Mouse (Mus musculus) neural tube, embryonic 13.5 days (tissue): Measurements from ENCODE around the gene Abtb2. TPM values are rescaled to one million over a fixed set of nuclear protein-coding genes. Genes with fewer than 3 reads are reported as not detected.

Experiments used
- ATAC-seq: fragments of 200-750 bp; cut with Nextera tagmentation; 2 replicates; pipeline ENCODE4 v1.8.0; 2017; ENCODE audit warnings: low read depth, mild to moderate bottlenecking, moderate TSS enrichment, moderate library complexity
- H3K27ac ChIP-seq: fragments of 300-500 bp; sonication (generic); replicated peaks from 2 replicates; pipeline ENCODE4 v1.5.1; 2015; ENCODE audit warnings: moderate library complexity, mild to moderate bottlenecking, inconsistent platforms
- H3K27me3 ChIP-seq: fragments of 300-500 bp; sonication (generic); 2 replicates; pipeline ENCODE4 v1.6.1; 2015; ENCODE audit warnings: mild to moderate bottlenecking, inconsistent platforms
- H3K36me3 ChIP-seq: fragments of 300-500 bp; sonication (generic); 2 replicates; pipeline ENCODE4 v1.6.1; 2015; ENCODE audit warnings: mild to moderate bottlenecking, inconsistent platforms
- H3K4me1 ChIP-seq: fragments of 300-500 bp; sonication (generic); replicated peaks from 2 replicates; pipeline ENCODE4 v1.6.1; 2015; ENCODE audit warnings: inconsistent platforms
- H3K4me2 ChIP-seq: fragments of 300-500 bp; sonication (generic); 2 replicates; pipeline ENCODE4 v1.6.1; 2015; ENCODE audit warnings: inconsistent platforms, mild to moderate bottlenecking, moderate library complexity
- H3K4me3 ChIP-seq: fragments of 300-500 bp; sonication (generic); 2 replicates; pipeline ENCODE4 v1.5.1; 2015; ENCODE audit warnings: mild to moderate bottlenecking, inconsistent platforms
- H3K9ac ChIP-seq: fragments of 300-500 bp; sonication (generic); 2 replicates; pipeline ENCODE4 v1.6.1; 2015; ENCODE audit warnings: moderate library complexity, mild to moderate bottlenecking, inconsistent platforms
- H3K9me3 ChIP-seq: fragments of 300-500 bp; sonication (generic); 2 replicates; pipeline ENCODE4 v1.6.1; 2016; ENCODE audit warnings: inconsistent platforms
- WGBS: fragments of 180-500 bp; shearing (Covaris S2); methylation state at CpG from one replicate; pipeline ENCODE4 v1.1.7; 2015; 5-methylcytosine and 5-hydroxymethylcytosine counted together
- polyA plus RNA-seq: library from polyadenylated mRNA; unstranded; fragments of >200 nt; fragmentation: Nextera tagmentation; extraction: Ambion mirVana; gene quantifications from 2 replicates; pipeline ENCODE4 v1.2.1, GENCODE M21; 2015

Gene Abtb2
- polyA plus RNA-seq, 1 experiment from 2014 or later = 13.2 TPM

DNA sequence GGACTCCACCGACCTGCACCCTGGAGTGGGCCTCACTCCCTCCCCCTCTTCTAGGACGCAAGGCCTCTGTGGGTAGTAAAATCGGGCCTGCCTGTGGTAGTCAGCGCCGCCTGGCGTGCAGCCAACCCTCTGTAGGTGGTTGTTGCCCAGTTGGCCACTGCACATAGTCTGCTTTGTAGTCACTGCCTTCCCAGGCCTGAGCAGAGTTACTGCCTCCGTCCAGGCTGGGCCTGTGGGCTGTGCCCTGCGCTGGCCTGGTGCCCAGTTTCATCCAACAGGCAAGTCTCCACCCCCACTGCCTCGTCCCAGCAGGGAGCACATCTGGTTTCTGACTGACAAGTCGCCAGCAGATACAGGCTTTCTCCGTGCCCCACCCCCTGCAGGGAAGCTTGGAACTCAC is 140.1 kb downstream of the Abtb2 start:
- 33% methylated on average over 11 of the region's 11 CpGs for WGBS
- Histone ChIP-seq H3K36me3 (peaks cover 35% of the 10 kb centered on the region), H3K9ac (no peak overlapping the region), H3K9me3 (no peaks in the 10 kb centered on the region), H3K27me3 (no peaks in the 10 kb centered on the region), H3K4me2 (no peak overlapping the region), H3K4me1 (peaks cover 26% of the 10 kb centered on the region), H3K27ac (no peak overlapping the region), H3K4me3 (no peak overlapping the region)
- ATAC-seq = peak; percentile 77

DNA sequence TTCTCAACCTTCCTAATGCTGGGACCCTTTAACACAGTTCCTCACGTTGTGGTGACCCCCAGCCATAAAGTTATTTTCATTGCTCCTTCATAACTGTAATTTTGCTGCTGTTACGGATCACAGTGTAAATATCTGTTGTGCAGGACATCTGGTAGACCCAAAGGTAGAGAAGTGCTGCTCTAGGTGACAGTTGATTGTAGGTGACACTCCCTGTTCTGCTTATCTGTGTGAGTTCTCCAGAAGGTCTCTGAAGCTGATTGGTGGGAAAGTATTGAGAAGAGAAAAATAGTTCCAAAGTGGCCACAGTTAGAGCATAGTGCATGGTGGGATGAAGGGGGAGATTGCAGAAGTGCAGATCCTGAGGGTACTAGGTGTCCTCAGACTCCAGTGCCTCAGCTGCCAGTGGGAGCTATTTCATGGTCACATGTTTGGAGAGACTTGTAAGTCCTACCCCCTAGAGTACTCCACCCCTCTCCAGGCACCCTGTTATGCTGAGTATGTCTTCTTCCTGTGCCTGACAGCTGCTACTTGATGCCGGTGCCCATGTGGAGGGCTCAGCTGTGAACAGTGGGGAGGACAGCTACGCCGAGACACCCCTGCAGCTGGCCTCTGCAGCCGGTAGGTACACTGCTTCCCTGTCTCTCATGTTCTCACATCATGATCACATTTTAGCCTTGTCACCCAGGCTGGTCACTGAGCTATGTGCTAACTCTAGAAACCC is 141.1 kb downstream of the Abtb2 start:
- H3K9me3 ChIP-seq = no peaks in the 10 kb centered on the region
- peaks cover 39% of the 10 kb centered on the region for H3K36me3 ChIP-seq
- WGBS = 68% methylated on average over 6 of the region's 6 CpGs
- H3K4me3 ChIP-seq = no peak overlapping the region
- no peak for ATAC-seq
- no peak overlapping the region for H3K27ac ChIP-seq
- H3K9ac ChIP-seq = no peak overlapping the region
- no peak overlapping the region for H3K4me2 ChIP-seq
- peaks cover 26% of the 10 kb centered on the region for H3K4me1 ChIP-seq
- no peaks in the 10 kb centered on the region for H3K27me3 ChIP-seq

DNA sequence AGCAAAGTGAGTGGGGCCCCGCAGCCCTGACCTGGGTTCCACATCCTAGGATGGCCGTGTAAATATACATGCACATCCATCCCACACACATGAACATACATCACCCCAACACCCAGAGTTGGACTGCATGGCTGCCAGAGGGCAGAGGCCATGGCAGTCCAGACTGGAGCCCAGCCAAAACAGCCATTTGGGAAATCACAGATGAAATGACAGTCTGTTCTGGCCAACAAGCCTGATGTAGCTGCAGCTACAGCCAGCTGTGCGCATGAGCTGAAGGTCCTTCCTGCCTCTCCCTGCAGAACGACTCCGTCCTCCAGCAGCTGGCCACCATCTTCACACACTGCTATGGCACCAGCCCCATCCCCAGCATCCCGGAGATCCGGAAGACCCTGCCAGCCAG is 144.7 kb downstream of the Abtb2 start:
- Histone ChIP-seq H3K9me3 (no peaks in the 10 kb centered on the region), H3K9ac (no peak overlapping the region), H3K4me1 (peaks cover 11% of the 10 kb centered on the region), H3K4me3 (no peak overlapping the region), H3K36me3 (peaks cover 38% of the 10 kb centered on the region), H3K27me3 (no peaks in the 10 kb centered on the region), H3K27ac (no peak overlapping the region), H3K4me2 (no peak overlapping the region)
- WGBS = 84% methylated on average over 7 of the region's 7 CpGs
- no peak for ATAC-seq

DNA sequence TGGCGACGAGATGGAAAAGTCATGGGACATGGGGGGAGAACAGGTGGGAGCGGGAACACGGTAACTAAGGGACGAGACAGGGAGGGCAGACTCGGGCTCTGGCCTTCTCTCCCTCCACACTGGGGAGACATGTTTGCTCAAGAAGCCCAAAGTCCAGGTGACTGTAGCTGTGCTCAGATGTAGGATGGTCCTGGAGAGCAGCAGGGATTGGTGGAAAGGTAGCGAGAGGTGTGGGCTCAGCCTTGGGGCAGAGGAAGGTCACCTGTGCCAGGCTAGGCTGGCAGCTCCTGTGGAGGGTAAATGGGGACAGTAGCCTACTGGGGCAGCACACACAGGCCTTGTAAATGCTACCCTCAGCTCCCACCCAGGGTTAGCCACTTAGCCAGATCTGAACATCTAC is 147.7 kb downstream of the Abtb2 start:
- no peak overlapping the region for H3K9ac ChIP-seq
- WGBS = 94% methylated on average over 7 of the region's 7 CpGs
- no peak overlapping the region for H3K4me2 ChIP-seq
- H3K27ac ChIP-seq = no peak overlapping the region
- H3K9me3 ChIP-seq = no peaks in the 10 kb centered on the region
- peaks cover 51% of the 10 kb centered on the region for H3K36me3 ChIP-seq
- ATAC-seq = no peak
- H3K27me3 ChIP-seq = no peaks in the 10 kb centered on the region
- no peak overlapping the region for H3K4me3 ChIP-seq
- H3K4me1 ChIP-seq = no peaks in the 10 kb centered on the region

DNA sequence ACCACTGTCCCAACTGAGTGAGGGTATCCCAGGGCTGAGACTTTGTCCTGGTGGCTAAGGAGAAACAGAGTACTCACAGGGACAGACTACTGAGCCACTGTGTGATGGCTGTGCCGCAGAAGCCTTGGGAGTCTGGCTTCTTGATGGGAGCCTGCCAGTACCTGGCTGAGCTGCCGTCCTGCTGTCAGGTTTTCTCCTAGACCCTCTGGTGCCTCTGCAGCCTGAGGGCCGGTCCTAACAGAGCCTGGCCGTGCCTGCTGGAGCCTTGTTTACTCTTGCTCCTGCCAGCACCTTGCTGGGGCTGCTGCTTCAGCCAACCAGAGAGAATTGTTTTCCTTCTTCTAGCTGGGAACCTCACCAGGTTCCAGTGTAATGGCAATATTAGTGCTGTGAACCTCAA is 148.3 kb downstream of the Abtb2 start:
- Histone ChIP-seq H3K4me3 (no peak overlapping the region), H3K27ac (no peak overlapping the region), H3K9me3 (no peaks in the 10 kb centered on the region), H3K9ac (no peak overlapping the region), H3K4me2 (no peak overlapping the region), H3K27me3 (no peaks in the 10 kb centered on the region), H3K4me1 (no peaks in the 10 kb centered on the region), H3K36me3 (peaks cover 46% of the 10 kb centered on the region)
- ATAC-seq = no peak
- 69% methylated on average over 4 of the region's 4 CpGs for WGBS

DNA sequence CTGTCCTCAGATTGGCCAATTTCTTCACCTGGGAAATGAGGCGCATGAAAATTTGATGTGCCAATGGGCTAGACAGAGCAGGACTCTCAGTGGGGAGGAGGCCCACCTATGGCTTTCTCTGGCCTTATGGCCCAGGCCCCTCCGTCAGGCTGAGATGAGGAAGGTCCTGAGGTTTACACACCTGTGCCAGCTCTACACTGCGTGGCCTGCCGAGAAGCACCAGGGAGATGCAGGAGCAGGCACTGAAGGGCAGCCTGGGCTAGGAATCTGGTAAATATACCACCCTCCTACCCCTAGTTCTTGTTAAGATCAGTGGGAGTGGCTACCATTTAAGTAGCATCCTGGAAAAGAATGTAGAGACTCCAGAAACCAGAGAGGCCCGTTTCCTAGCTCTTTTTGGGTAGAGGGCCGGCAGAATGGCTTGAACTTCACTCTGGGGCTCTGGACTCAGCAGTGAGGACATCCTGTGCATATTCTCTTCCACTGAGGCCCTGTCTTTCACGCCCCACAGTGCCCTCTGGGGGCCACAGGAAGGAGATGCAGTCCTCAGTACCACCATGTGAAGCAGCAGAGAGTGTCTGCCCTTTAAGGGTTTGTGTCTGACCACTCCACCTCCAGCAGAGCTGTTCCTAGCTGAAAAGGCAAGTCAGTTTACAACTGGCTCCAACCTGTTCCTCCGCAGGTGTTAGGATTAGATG is 152.6 kb downstream of the Abtb2 start:
- H3K4me2 ChIP-seq = no peak overlapping the region
- peaks cover 62% of the 10 kb centered on the region for H3K36me3 ChIP-seq
- no peak overlapping the region for H3K9ac ChIP-seq
- no peaks in the 10 kb centered on the region for H3K27me3 ChIP-seq
- no peaks in the 10 kb centered on the region for H3K4me1 ChIP-seq
- H3K27ac ChIP-seq = no peak overlapping the region
- no peaks in the 10 kb centered on the region for H3K9me3 ChIP-seq
- peak; percentile 81 for ATAC-seq
- WGBS = 66% methylated on average over 8 of the region's 8 CpGs
- no peak overlapping the region for H3K4me3 ChIP-seq

DNA sequence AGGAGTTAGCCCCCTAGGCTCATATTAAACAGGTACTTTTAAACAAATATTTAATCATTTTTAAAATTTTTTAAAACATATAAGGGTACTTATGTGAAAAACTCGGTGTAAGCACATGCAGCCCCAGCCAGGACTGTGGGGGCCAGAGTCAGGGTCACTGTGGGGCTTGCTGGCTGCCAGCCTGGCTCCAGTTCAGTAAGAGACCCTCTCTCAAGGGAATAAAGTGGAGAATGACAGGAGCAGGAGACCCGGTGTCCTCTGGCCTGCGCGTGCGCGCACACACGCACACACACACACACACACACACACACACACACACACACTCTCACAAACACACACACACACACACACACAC is 153.2 kb downstream of the Abtb2 start:
- no peak overlapping the region for H3K9ac ChIP-seq
- no peaks in the 10 kb centered on the region for H3K4me1 ChIP-seq
- H3K27me3 ChIP-seq = no peaks in the 10 kb centered on the region
- H3K4me2 ChIP-seq = no peak overlapping the region
- H3K36me3 ChIP-seq = peaks cover 67% of the 10 kb centered on the region
- H3K9me3 ChIP-seq = no peaks in the 10 kb centered on the region
- 91% methylated on average over 7 of the region's 7 CpGs for WGBS
- H3K4me3 ChIP-seq = no peak overlapping the region
- ATAC-seq = no peak
- H3K27ac ChIP-seq = no peak overlapping the region

DNA sequence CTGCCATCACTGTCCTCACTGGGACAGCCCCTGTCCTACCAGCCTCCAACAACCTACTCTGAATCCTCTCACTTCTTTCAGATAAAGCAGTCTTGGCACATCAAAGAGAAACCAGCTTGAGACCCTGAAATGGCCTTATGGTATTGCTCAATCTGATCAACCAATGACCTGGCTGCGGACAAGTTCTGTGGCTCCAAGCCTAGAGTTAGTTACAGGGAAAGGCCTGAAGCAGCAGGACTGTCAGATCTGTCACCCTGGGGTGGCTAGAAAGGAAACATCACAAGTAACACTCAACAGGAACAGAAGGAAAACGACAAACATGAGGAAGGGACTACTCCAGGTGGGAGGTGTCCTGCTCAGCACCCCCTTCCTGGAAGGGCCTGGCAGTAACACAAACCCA is 158.4 kb downstream of the Abtb2 start:
- Histone ChIP-seq H3K9ac (no peak overlapping the region), H3K4me3 (no peak overlapping the region), H3K36me3 (peaks cover 88% of the 10 kb centered on the region), H3K27ac (no peak overlapping the region), H3K4me1 (no peaks in the 10 kb centered on the region), H3K9me3 (no peaks in the 10 kb centered on the region), H3K27me3 (no peaks in the 10 kb centered on the region), H3K4me2 (no peak overlapping the region)
- WGBS = 91% methylated on average over 2 of the region's 2 CpGs
- ATAC-seq = no peak

DNA sequence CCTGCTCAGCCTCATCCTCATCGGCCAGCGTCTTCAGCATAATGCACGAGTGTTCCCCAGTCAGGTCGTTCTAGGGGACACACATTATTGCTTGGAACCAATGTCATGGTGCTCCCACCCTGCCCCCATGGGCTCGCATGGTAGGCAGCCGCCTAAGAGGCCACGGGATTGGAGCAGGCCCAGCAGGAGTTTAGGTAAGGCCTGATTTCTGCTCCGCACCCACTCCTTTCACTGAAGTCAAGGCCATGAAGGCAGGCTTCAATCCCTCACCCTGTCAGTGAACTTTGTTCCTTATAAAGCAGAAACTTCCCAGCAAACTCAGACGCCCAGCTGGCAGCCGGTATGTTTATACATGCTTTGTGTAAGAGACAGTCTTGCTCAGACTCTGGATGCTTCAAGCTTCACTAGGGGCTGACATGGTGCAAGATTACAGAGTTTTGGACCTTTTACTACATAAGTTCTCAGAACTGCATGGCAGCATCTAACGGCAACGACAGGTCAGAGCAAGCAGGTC is 162.0 kb downstream of the Abtb2 start:
- peaks cover 93% of the 10 kb centered on the region for H3K36me3 ChIP-seq
- no peak overlapping the region for H3K4me2 ChIP-seq
- H3K4me1 ChIP-seq = no peaks in the 10 kb centered on the region
- no peaks in the 10 kb centered on the region for H3K27me3 ChIP-seq
- no peak overlapping the region for H3K27ac ChIP-seq
- no peak for ATAC-seq
- no peak overlapping the region for H3K9ac ChIP-seq
- no peaks in the 10 kb centered on the region for H3K9me3 ChIP-seq
- no peak overlapping the region for H3K4me3 ChIP-seq
- WGBS = 84% methylated on average over 12 of the region's 12 CpGs

DNA sequence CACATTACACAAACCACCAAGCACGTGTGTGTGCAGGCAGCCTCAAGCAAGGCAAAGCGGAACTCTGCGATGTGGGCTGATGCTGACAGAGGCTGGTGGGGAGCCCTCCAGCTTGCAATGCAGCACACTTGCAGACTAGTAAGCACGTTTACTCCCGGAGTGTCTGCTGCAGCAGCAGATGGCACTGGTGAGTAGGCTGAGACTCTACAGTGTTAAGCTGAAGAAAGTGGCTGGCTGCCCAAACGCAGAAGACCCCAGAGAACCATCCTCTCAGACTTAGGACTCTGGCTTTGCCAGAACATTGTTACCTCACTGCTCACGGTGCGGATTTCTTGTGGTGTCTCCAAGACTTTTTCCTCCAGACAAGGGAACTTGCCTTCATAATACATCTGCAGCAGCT is 164.9 kb downstream of the Abtb2 start:
- Histone ChIP-seq H3K4me1 (no peaks in the 10 kb centered on the region), H3K9me3 (no peaks in the 10 kb centered on the region), H3K27ac (no peak overlapping the region), H3K27me3 (no peaks in the 10 kb centered on the region), H3K36me3 (peaks cover 94% of the 10 kb centered on the region), H3K4me3 (no peak overlapping the region), H3K4me2 (no peak overlapping the region), H3K9ac (no peak overlapping the region)
- 80% methylated on average over 8 of the region's 8 CpGs for WGBS
- ATAC-seq = no peak

DNA sequence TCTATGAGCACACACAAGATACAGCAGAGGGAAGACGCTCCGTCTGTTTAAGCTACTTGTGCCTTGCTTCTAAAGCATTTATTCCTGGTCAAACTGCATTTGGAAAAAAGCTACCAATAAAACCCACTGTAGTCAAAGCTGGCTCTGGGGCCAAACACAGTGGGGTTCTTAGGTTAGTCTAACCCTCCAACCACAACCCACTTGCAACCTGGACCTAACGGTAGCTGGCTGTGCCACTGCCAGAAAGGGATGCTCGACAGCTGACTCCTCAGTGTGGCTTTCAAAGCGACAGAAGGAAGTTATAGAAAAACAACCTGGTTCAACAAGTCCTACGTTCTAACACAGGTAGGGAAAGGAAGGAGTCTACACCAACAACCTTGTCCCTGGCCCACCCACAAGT is 165.3 kb downstream of the Abtb2 start:
- Histone ChIP-seq H3K4me1 (no peaks in the 10 kb centered on the region), H3K4me2 (no peak overlapping the region), H3K9me3 (no peaks in the 10 kb centered on the region), H3K4me3 (no peak overlapping the region), H3K9ac (no peak overlapping the region), H3K27ac (no peak overlapping the region), H3K27me3 (no peaks in the 10 kb centered on the region), H3K36me3 (peaks cover 94% of the 10 kb centered on the region)
- 96% methylated on average over 6 of the region's 6 CpGs for WGBS
- no peak for ATAC-seq

DNA sequence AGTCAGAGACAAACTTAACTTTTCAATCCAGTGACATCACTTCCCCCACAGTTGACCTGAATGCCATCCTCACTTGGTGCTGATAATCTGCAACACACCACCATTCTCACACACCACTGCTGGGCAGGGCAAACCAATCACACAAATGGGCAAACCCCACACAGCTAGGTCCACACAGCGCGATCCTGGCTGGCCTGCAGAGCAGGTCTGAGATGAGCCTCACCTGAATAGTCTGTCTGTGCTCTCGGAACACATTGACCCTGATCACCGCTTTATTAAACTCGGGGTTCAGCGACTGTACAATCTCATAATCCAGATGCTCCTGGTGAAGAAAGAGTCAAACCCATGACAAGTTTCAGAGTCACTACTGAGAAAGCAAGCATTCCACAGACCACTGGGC is 176.7 kb downstream of the Abtb2 start:
- Histone ChIP-seq H3K4me1 (no peaks in the 10 kb centered on the region), H3K4me3 (no peak overlapping the region), H3K9ac (no peak overlapping the region), H3K36me3 (peaks cover 44% of the 10 kb centered on the region), H3K4me2 (no peak overlapping the region), H3K27me3 (no peaks in the 10 kb centered on the region), H3K9me3 (no peaks in the 10 kb centered on the region), H3K27ac (no peak overlapping the region)
- ATAC-seq = no peak
- WGBS = 94% methylated on average over 6 of the region's 6 CpGs

DNA sequence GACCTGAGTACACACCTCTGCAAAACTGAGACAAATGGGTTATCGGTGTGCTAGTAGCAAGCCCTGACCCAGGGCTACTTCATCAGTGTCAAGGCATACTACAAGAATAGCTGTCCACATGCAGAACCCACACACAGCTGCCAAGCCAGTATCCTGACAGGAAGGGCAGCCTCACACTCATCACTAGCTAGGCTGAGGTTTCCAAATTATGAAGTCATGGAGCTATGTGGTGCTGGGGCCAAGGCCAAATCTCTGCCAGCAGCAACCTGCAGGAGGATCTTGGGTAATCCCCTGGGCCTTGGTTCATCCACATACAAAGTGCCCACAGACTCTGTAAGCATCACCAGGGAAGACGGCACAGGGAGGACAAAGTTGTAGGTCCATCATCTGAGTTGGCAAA is 177.4 kb downstream of the Abtb2 start:
- ATAC-seq = no peak
- H3K4me3 ChIP-seq = no peak overlapping the region
- H3K4me2 ChIP-seq = no peak overlapping the region
- H3K9me3 ChIP-seq = no peaks in the 10 kb centered on the region
- H3K36me3 ChIP-seq = peaks cover 50% of the 10 kb centered on the region
- H3K4me1 ChIP-seq = no peaks in the 10 kb centered on the region
- H3K9ac ChIP-seq = no peak overlapping the region
- H3K27me3 ChIP-seq = no peaks in the 10 kb centered on the region
- 89% methylated on average over 2 of the region's 2 CpGs for WGBS
- H3K27ac ChIP-seq = no peak overlapping the region
